Mouse (Mus musculus) T-cell, adult 2 months (primary cell): ENCODE measurements at regions not wholly inside any gene's neighbourhood (a gene's known extent, or its start where the extent isn't known, plus 50 kb on each side); places are given as distances from the start of the nearest gene placed in this dataset.
A peak's percentile ranks its signal among the peaks of the same experiment; 100 is the strongest.
"Not testable (repeated sequence)": the region's sequence is repeated elsewhere in the genome, so short reads cannot be mapped to it uniquely, and the experiment has no call there.

ENCODE experiments used
- DNase-seq: peaks from one replicate; pipeline ENCODE4 v3.0.0; 2022; ENCODE audit warnings: low spot score

- DNase-seq: no peak
These were observed 201.8 kb downstream of the Adgb start for GRCm38 (mm10) chr10:10270297-10270696.

GRCm38 (mm10) chr10:10252540-10253318 is 219.4 kb downstream of the Adgb start:
- DNase-seq: no peak

DNA sequence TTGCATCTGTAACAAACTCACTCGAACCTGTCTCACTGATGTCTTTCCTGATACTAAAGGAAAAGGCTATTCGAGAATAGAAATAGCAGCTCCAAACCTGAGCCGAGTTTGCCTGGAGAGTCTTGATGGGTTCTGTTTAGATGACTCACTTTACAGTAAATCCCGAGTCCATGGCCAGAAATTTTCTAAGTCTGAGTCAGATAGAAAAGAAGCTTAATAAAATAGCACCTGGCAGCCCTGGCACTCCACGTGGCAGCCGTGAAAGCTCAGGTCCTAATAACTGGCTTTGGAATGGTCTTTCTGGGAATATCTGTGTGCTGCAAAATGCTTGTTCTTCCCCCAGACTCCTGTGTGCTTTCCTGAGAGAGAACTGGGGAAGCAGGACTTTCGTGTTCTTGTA is 220.0 kb downstream of the Adgb start:
- no peak for DNase-seq

GRCm38 (mm10) chr10:10234894-10235523 is 237.1 kb downstream of the Adgb start:
- DNase-seq: no peak

- no peak for DNase-seq
These were observed 247.5 kb downstream of the Adgb start for GRCm38 (mm10) chr10:10224582-10225144.

DNA sequence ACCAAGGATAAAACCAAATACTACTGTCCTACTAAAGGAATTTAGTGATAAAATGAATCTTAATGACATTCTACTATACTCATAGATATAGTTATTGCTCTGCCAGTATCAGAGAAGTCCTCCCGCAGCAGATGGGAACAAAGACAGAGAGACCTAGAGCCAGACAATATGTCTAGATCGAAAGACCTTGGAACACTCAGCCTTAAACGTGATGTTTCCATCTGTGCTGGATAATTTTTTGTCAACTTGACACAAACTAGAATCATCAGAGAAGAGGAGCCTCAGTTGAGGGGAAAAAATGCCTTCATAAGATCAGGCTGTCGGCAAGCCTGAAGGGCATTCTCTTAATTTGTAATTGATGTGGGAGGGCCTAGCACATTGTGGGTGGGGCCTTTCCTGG is 252.4 kb downstream of the Adgb start:
- no peak for DNase-seq

DNA sequence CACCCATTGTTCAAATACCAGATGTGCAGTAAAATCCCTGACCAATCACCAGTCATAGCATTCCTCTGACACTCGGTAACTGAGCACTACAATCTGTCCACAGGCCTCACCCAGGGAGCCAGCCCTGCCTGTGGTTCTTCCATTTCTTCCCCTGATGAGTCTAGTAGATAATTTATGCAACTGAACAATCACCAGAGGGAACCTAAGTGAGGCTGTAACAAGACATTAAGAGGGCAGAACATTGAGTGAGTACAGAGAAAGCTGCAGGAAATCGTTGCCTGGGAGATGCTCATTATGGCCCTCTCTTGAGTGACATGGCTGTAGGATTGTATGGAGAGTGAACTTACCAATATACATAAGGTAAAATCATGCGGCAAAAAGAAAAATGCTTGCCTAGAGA is 255.2 kb downstream of the Adgb start:
- DNase-seq: no peak

GRCm38 (mm10) chr10:10215376-10215775 is 256.8 kb downstream of the Adgb start:
- DNase-seq: no peak

GRCm38 (mm10) chr10:10208354-10208753 is 263.8 kb downstream of the Adgb start:
- DNase-seq: no peak

DNA sequence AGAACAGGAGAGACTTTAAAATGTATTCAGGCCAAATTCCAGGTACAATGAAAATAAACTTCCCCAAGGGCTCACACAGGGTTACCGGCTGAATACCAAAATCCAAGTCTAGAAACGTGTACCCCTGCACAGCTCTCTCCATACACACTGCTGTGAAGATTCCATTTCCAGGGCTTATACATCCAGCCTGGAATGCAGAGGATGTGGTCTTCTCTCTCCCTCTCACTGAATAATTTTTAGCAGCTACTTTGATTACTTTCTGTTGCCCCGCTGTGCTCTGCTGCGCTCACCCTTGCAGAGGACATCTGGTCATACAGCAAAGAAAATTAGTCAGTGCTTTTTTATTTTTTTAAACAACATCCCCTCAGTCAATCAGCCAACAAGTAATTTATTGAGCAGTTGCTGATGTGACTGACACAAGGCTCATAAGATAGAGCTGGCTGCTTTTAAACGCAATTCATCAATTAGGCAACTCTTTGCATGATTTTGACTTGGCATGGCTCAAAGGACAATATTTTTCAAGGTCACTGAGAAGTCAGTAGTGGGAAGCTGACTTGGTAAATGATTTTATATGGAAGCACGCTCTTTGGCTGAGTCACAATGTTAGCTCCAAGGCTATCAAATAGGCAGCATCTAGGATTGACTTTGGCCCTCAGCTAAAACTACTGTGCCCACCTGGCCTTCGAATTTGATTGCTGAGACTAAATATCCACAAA is 266.2 kb downstream of the Adgb start:
- no peak for DNase-seq

GRCm38 (mm10) chr10:10203982-10204381 is 268.1 kb downstream of the Adgb start:
- DNase-seq: no peak

DNA sequence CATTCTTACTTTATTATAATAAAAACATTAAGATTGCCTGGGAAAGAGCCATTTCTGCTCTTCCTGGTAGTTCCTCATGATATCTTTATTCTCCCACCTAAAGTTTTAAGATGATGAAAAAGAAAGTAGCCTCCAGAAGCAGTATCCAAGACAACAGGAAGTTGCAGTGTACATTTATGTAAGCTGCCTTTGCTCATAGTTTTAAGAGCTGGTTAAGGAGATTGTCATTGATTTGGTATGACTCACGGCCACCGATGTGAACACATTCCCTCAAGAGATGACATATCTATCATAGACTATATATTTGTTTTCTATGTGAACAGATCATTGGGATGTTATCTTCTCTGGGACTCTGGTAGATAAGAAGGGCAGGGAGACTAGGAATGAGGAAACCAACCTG is 281.8 kb downstream of the Adgb start:
- DNase-seq: no peak

DNA sequence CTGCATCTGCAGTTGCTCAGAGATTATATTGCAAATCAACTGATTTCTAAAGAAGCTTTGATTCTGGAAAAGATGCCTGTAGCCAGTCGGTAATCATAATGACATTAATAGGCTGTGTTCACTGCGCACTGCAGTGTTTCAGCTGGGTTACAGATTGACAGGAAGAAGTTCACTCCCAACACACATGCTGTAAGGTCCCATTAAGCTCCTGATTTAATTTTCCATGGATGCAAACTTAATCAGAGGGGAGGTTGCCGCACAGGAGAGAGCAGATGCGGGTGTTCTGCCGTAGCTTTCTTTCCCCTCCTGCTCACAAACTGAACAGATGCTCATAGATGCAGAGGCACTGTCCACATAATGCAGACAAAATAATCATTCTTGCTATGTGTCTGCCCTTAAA is 284.0 kb downstream of the Adgb start:
- DNase-seq: no peak

DNA sequence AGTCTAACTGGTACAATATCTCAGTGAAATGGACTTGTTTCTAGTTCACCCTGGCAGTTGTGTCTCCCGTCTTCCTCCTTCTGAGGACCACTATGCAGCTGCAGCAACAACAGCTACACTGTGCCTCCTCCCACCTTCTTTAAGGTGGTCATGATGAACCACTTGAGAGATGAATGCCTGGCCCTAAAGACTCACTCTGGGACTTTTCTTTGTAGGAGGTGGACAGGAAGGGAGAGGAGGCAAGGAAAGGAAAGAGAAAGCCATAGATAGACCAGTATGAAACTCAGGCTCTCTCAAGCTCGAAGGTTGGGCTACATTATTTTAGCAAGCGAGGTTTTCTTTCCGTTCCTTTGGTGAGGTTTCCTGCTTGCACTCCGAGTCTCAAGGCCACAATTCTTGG is 285.4 kb downstream of the Adgb start:
- DNase-seq: peak; percentile 26

DNA sequence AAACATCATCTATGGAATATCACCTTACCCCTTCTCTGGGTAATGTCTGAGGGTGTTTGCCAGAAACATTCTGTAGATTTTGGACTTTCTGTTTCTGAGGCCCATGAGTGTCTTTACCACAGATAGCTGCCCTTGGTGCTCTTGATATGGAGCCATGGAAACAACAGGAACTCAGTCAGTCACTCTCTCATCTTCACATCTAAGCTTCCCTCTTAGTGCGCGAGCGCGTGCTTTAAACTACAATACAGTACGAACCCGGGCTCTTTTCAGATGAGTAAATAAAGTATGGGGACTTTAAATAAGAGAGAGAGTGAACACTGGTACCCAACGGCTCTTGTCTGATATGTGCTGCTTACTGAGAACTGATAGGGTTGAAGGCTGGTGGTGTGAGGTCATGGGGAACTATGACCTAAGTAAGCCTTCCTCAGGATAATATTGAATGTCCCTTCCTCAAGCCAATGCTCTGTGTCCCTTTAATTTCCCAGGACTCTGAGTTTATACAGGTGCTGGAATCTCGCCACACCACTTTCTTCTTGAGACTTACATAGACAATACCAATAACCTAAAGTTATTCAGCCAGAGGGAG is 284.5 kb upstream of the Stxbp5 start:
- DNase-seq: peak; percentile 18

GRCm38 (mm10) chr10:10184386-10184785 is 283.5 kb upstream of the Stxbp5 start:
- peak; percentile 70 for DNase-seq

GRCm38 (mm10) chr10:10177037-10177436 is 276.2 kb upstream of the Stxbp5 start:
- DNase-seq: not testable (repeated sequence)
